Mouse (Mus musculus) MEL (cell line): ENCODE results near the gene Wfdc9. TPM values are rescaled to one million over a fixed set of nuclear protein-coding genes. Genes with fewer than 3 reads are reported as not detected.

Experiments
- DNase-seq: peaks from one replicate; pipeline ENCODE4 v3.0.0; 2011; ENCODE audit warnings: low read depth, low spot score
- H3K27ac ChIP-seq: 2 replicates; pipeline ENCODE4 v1.5.1; 2012; ENCODE audit warnings: low read depth, mild to moderate bottlenecking, control low read depth, low read length, moderate library complexity; ENCODE audit not compliant: control insufficient read depth
- H3K27me3 ChIP-seq, 2 experiments: fragments of 150-350 bp in 1 of 2; sonication (generic) in 1 of 2; 2 replicates each; pipeline ENCODE4 v1.6.1; 2012; ENCODE audit warnings: low read length in 2 of 2, mild to moderate bottlenecking in 2 of 2, improper control_type of control experiment in 1 of 2, moderate library complexity in 1 of 2; ENCODE audit not compliant: insufficient read depth in 2 of 2, control insufficient read depth in 1 of 2
- H3K36me3 ChIP-seq, 2 experiments: 2 replicates each; pipeline ENCODE4 v1.6.1; 2012 to 2014; ENCODE audit warnings: low read length in 2 of 2, improper control_type of control experiment in 1 of 2, inconsistent platforms in 1 of 2, mild to moderate bottlenecking in 1 of 2; ENCODE audit not compliant: insufficient read depth in 2 of 2, control insufficient read depth in 1 of 2
- H3K4me1 ChIP-seq, 2 experiments: fragments of 150-350 bp in 1 of 2; sonication (generic) in 1 of 2; 2 replicates each; pipeline ENCODE4 v1.6.1; 2012; ENCODE audit warnings: low read length in 2 of 2, improper control_type of control experiment in 1 of 2, mild to moderate bottlenecking in 1 of 2; ENCODE audit not compliant: insufficient read depth in 2 of 2, control insufficient read depth in 1 of 2
- H3K4me3 ChIP-seq, 2 experiments: fragments of 150-350 bp in 1 of 2; sonication (generic) in 1 of 2; 2 replicates each; pipeline ENCODE4 v1.5.1; 2012; ENCODE audit warnings: low read depth in 2 of 2, low read length in 2 of 2, mild to moderate bottlenecking in 2 of 2, moderate library complexity in 2 of 2, control low read depth in 1 of 2, improper control_type of control experiment in 1 of 2; ENCODE audit not compliant: control insufficient read depth in 1 of 2, insufficient read depth in 1 of 2
- H3K79me2 ChIP-seq: 2 replicates; pipeline ENCODE4 v1.6.1; 2012; ENCODE audit warnings: mild to moderate bottlenecking, low read length, moderate library complexity; ENCODE audit not compliant: control insufficient read depth, poor library complexity, insufficient read depth
- H3K9ac ChIP-seq: 2 replicates; pipeline ENCODE4 v1.6.1; 2012; ENCODE audit warnings: low read depth, mild to moderate bottlenecking, control low read depth, low read length, moderate library complexity; ENCODE audit not compliant: control insufficient read depth, poor library complexity, severe bottlenecking
- H3K9me3 ChIP-seq: fragments of 150-350 bp; sonication (generic); replicated peaks from 2 replicates; pipeline ENCODE4 v1.6.1; 2012; ENCODE audit warnings: mild to moderate bottlenecking, low read length, improper control_type of control experiment, moderate library complexity; ENCODE audit not compliant: insufficient read depth
- CTCF ChIP-seq, 3 experiments: IDR thresholded peaks in 2 of 3; conservative IDR thresholded peaks in 1 of 3; 2 replicates each; pipeline ENCODE4 v1.5.1; 2011 to 2012; ENCODE audit warnings: low read length in 3 of 3, low read depth in 2 of 3, mild to moderate bottlenecking in 2 of 3, improper control_type of control experiment in 1 of 3, inconsistent platforms in 1 of 3, mixed read lengths in 1 of 3, moderate library complexity in 1 of 3; ENCODE audit not compliant: control insufficient read depth in 1 of 3, insufficient read depth in 1 of 3, poor library complexity in 1 of 3, severe bottlenecking in 1 of 3
- E2F4 ChIP-seq: IDR thresholded peaks from 2 replicates; pipeline ENCODE4 v1.6.1; 2011; ENCODE audit warnings: low read depth, low read length, improper control_type of control experiment, borderline replicate concordance
- ELF1 ChIP-seq: IDR thresholded peaks from 2 replicates; pipeline ENCODE4 v1.6.1; 2014; ENCODE audit warnings: low read depth, mild to moderate bottlenecking, inconsistent platforms, low read length, improper control_type of control experiment, moderate library complexity
- EP300 ChIP-seq, 2 experiments: IDR thresholded peaks; 2 replicates each; pipeline ENCODE4 v1.6.1; 2011; ENCODE audit warnings: improper control_type of control experiment in 2 of 2, low read length in 2 of 2, low read depth in 1 of 2, mild to moderate bottlenecking in 1 of 2
- ETS1 ChIP-seq: IDR thresholded peaks from 2 replicates; pipeline ENCODE4 v1.6.1; 2012; ENCODE audit warnings: low read depth, mild to moderate bottlenecking, inconsistent platforms, low read length, improper control_type of control experiment, moderate library complexity
- HCFC1 ChIP-seq: IDR thresholded peaks from 2 replicates; pipeline ENCODE4 v1.6.1; 2012; ENCODE audit warnings: low read depth, mild to moderate bottlenecking, inconsistent platforms, low read length, improper control_type of control experiment, moderate library complexity
- NELFE ChIP-seq: IDR thresholded peaks from 2 replicates; pipeline ENCODE4 v1.6.1; 2011; ENCODE audit warnings: low read depth, low read length, improper control_type of control experiment
- POLR2AphosphoS2 ChIP-seq: IDR thresholded peaks from 2 replicates; pipeline ENCODE4 v1.6.1; 2011; ENCODE audit warnings: low read length, improper control_type of control experiment
- POLR2AphosphoS5 ChIP-seq: IDR thresholded peaks from 2 replicates; pipeline ENCODE4 v1.6.1; 2012; ENCODE audit warnings: low read depth, borderline replicate concordance, mild to moderate bottlenecking, inconsistent platforms, low read length, moderate library complexity, mixed read lengths
- RAD21 ChIP-seq: IDR thresholded peaks from 2 replicates; pipeline ENCODE4 v1.6.1; 2011; ENCODE audit warnings: mild to moderate bottlenecking, low read depth, low read length, improper control_type of control experiment
- SMC3 ChIP-seq: IDR thresholded peaks from 2 replicates; pipeline ENCODE4 v1.6.1; 2011; ENCODE audit warnings: low read depth, low read length, improper control_type of control experiment
- TBP ChIP-seq: IDR thresholded peaks from 2 replicates; pipeline ENCODE4 v1.8.0; 2011; ENCODE audit warnings: low read depth, low read length, improper control_type of control experiment
- TCF12 ChIP-seq: IDR thresholded peaks from 2 replicates; pipeline ENCODE4 v1.6.1; 2014; ENCODE audit warnings: low read depth, mild to moderate bottlenecking, inconsistent platforms, low read length, improper control_type of control experiment, moderate library complexity
- UBTF ChIP-seq: IDR thresholded peaks from 2 replicates; pipeline ENCODE4 v1.6.1; 2012; ENCODE audit warnings: low read depth, mild to moderate bottlenecking, inconsistent platforms, low read length, improper control_type of control experiment, moderate library complexity, borderline replicate concordance; ENCODE audit not compliant: insufficient read depth
- USF2 ChIP-seq, 2 experiments: IDR thresholded peaks; 2 replicates each; pipeline ENCODE4 v1.6.1; 2011 to 2012; ENCODE audit warnings: improper control_type of control experiment in 2 of 2, low read length in 2 of 2, borderline replicate concordance in 1 of 2, inconsistent platforms in 1 of 2, low read depth in 1 of 2, mild to moderate bottlenecking in 1 of 2; ENCODE audit not compliant: insufficient read depth in 1 of 2
- polyA plus RNA-seq, 2 experiments: library from polyadenylated mRNA; stranded (reverse) in 1 of 2; unstranded in 1 of 2; fragments of >175 nt in 1 of 2; fragments of >200 nt in 1 of 2; gene quantifications; 2 replicates each; pipeline versions ENCODE4 v1.2.1 to v1.2.4; 2012; ENCODE audit warnings: low replicate concordance in 2 of 2, low read depth in 1 of 2; ENCODE audit not compliant: insufficient read length in 2 of 2, insufficient read depth in 1 of 2, missing spikeins in 1 of 2
- total RNA-seq: library from RNA; depleted of rRNA; stranded (reverse); fragments of 300-350 nt; gene quantifications from 2 replicates; pipeline ENCODE4 v1.2.3, GENCODE M21; 2012

Gene Wfdc9
- total and polyA plus RNA-seq, 3 experiments = not detected

- no peak for TF ChIP-seq HCFC1
- peak; percentile 10 to 35; a peak in 1 of 4 replicates for TF ChIP-seq EP300 (IDR thresholded peaks at IDR 0.05; ENCODE audit: low read depth in 1 of 2, low read length in 2 of 2)
- no peak for TF ChIP-seq POLR2AphosphoS2
- no peak for TF ChIP-seq ELF1
- TF ChIP-seq ETS1 = peak; percentile 44
- no peak for TF ChIP-seq TBP
- no peak for TF ChIP-seq NELFE
- TF ChIP-seq POLR2AphosphoS5 = no peak
- no peak for TF ChIP-seq USF2 (IDR thresholded peaks at IDR 0.05; ENCODE audit: borderline replicate concordance in 1 of 2, insufficient read depth in 1 of 2, low read depth in 1 of 2, low read length in 2 of 2)
These were observed 13.9 kb upstream of the Wfdc9 start (continued) for GRCm38 (mm10) chr2:164670261-164670660.

GRCm38 (mm10) chr2:164664851-164665250 lies 8.5 kb upstream of the Wfdc9 start:
- no peak for DNase-seq
- no peak overlapping the region for H3K27ac ChIP-seq
- peaks cover 0 to 1% of the 10 kb centered on the region in 2 experiments; a peak in 2 of 4 replicates for H3K4me1 ChIP-seq
- no peak overlapping the region for H3K4me3 ChIP-seq
- no peaks in the 10 kb centered on the region for H3K9me3 ChIP-seq
- H3K27me3 ChIP-seq = no peaks in the 10 kb centered on the region
- no peak overlapping the region for H3K9ac ChIP-seq
- TF ChIP-seq UBTF (no peak), HCFC1 (no peak), USF2 (IDR thresholded peaks at IDR 0.05; ENCODE audit: borderline replicate concordance in 1 of 2, insufficient read depth in 1 of 2, low read depth in 1 of 2, low read length in 2 of 2) (no peak), TCF12 (no peak), TBP (no peak), POLR2AphosphoS2 (no peak)
- H3K79me2 ChIP-seq = no peaks in the 10 kb centered on the region
- no peaks in the 10 kb centered on the region for H3K36me3 ChIP-seq

DNA sequence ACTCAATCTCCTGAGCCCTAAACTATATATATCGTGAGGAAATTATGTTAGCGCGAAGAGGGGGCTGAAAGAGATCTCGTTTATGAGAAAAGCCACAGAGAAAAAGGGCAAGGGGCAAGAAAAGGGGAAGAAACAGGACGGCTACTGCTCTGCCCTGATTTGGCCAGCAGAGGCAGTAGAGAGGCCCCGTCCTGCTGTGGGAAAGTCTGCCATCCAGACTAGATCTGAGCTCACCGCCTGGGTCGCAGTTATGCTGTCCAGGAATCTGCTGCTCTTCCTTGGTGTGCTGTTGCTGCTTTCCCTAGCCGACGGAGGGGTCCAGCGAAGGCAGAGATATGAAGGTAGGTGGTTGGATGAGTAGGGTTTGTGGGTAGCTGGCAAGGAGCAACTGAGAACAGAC lies 525 bp downstream of the Wfdc9 start, which contains the start of gene Wfdc10:
Wfdc10 (plus strand) TSS at position 189 of the 400 bp plus-strand sequence.
- DNase-seq = peak; percentile 44

More for the DNA sequence above, 525 bp downstream of the Wfdc9 start, which contains the start of gene Wfdc10:
- no peak within 1 kb of the TSS for H3K9ac ChIP-seq
- H3K36me3 ChIP-seq = no peaks in the 10 kb centered on the region
- no peaks in the 10 kb centered on the region for H3K79me2 ChIP-seq
- H3K27ac ChIP-seq = no peak within 1 kb of the TSS
- H3K27me3 ChIP-seq = no peaks in the 10 kb centered on the region
- H3K9me3 ChIP-seq = no peaks in the 10 kb centered on the region
- no peak within 1 kb of the TSS for H3K4me3 ChIP-seq
- TF ChIP-seq RAD21 = peak; percentile 23
- TF ChIP-seq SMC3 = peak; percentile 29; the same call in 1 of the 2 replicates
- TF ChIP-seq CTCF (IDR thresholded peaks at IDR 0.05 in 2 of 3, conservative IDR thresholded peaks at IDR 0.05 in 1 of 3; ENCODE audit: control insufficient read depth in 1 of 3, insufficient read depth in 1 of 3, low read depth in 2 of 3, low read length in 3 of 3, poor library complexity in 1 of 3, severe bottlenecking in 1 of 3) = peak; percentile 61 to 70 (median 64)
- TF ChIP-seq E2F4 = no peak
- H3K4me1 ChIP-seq = no peaks in the 10 kb centered on the region
